Mouse (Mus musculus): ENCODE measurements at regions not wholly inside any gene's neighbourhood (a gene's known extent, or its start where the extent isn't known, plus 50 kb on each side); places are given as distances from the start of the nearest gene placed in this dataset.

GRCm38 (mm10) chr14:104642783-104643182, 120.3 kb upstream of the Rnf219 start:
- H3K36me3 ChIP-seq (replicated peaks; ENCODE audit: low read length): no peaks in the 10 kb centered on the region
- H3K27me3 ChIP-seq (replicated peaks): no peaks in the 10 kb centered on the region
- H3K4me3 ChIP-seq (replicated peaks): no peak overlapping the region
- H3K4me1 ChIP-seq: no peaks in the 10 kb centered on the region
- no peak for TF ChIP-seq GATA1 (IDR thresholded peaks at IDR 0.05; ENCODE audit: borderline replicate concordance, low read length)
- no peak for TF ChIP-seq FLI1 (IDR thresholded peaks at IDR 0.05; ENCODE audit: low read length)
- peaks cover 6% of the 10 kb centered on the region; the same call in 1 of the 2 replicates for H3K9me3 ChIP-seq

GRCm38 (mm10) chr14:104639300-104639699, 116.9 kb upstream of the Rnf219 start:
- TF ChIP-seq GATA1 (IDR thresholded peaks at IDR 0.05; ENCODE audit: borderline replicate concordance, low read length) (no peak), FLI1 (IDR thresholded peaks at IDR 0.05; ENCODE audit: low read length) (no peak)
- Histone ChIP-seq H3K4me3 (replicated peaks) (no peak overlapping the region), H3K27me3 (replicated peaks) (no peaks in the 10 kb centered on the region), H3K36me3 (replicated peaks; ENCODE audit: low read length) (no peaks in the 10 kb centered on the region), H3K9me3 (0 out of 2 replicates have a peak, but pooled peaks cover 8% of the 10 kb centered on the region), H3K4me1 (no peaks in the 10 kb centered on the region)

GRCm38 (mm10) chr14:104611467-104611866, 89.0 kb upstream of the Rnf219 start:
- Histone ChIP-seq H3K36me3 (replicated peaks; ENCODE audit: low read length) (no peaks in the 10 kb centered on the region), H3K27me3 (replicated peaks) (no peaks in the 10 kb centered on the region), H3K9me3 (peaks cover 15% of the 10 kb centered on the region), H3K4me3 (replicated peaks) (no peak overlapping the region), H3K4me1 (no peaks in the 10 kb centered on the region)
- TF ChIP-seq FLI1 (IDR thresholded peaks at IDR 0.05; ENCODE audit: low read length): no peak
- no peak for TF ChIP-seq GATA1 (IDR thresholded peaks at IDR 0.05; ENCODE audit: borderline replicate concordance, low read length)

- no peaks in the 10 kb centered on the region for H3K27me3 ChIP-seq (replicated peaks)
- no peaks in the 10 kb centered on the region for H3K36me3 ChIP-seq (replicated peaks; ENCODE audit: low read length)
- no peaks in the 10 kb centered on the region for H3K4me1 ChIP-seq
- TF ChIP-seq GATA1 (IDR thresholded peaks at IDR 0.05; ENCODE audit: borderline replicate concordance, low read length) (no peak), FLI1 (IDR thresholded peaks at IDR 0.05; ENCODE audit: low read length) (no peak)
- H3K9me3 ChIP-seq: peaks cover 15% of the 10 kb centered on the region
- H3K4me3 ChIP-seq (replicated peaks): no peak overlapping the region
Observed at GRCm38 (mm10) chr14:104610378-104610777, 87.9 kb upstream of the Rnf219 start.

- peaks cover 17% of the 10 kb centered on the region for H3K9me3 ChIP-seq
- no peaks in the 10 kb centered on the region for H3K4me1 ChIP-seq
- H3K27me3 ChIP-seq (replicated peaks): no peaks in the 10 kb centered on the region
- TF ChIP-seq FLI1 (IDR thresholded peaks at IDR 0.05; ENCODE audit: low read length): no peak
- TF ChIP-seq GATA1 (IDR thresholded peaks at IDR 0.05; ENCODE audit: borderline replicate concordance, low read length): no peak
- H3K36me3 ChIP-seq (replicated peaks; ENCODE audit: low read length): no peaks in the 10 kb centered on the region
- H3K4me3 ChIP-seq (replicated peaks): no peak overlapping the region
Observed at GRCm38 (mm10) chr14:104594851-104595250, 72.4 kb upstream of the Rnf219 start.

Data from megakaryocyte, embryonic 14.5 days (primary cell).